Mouse (Mus musculus): ENCODE data around the gene Epn2.

GRCm38 (mm10) chr11:61577349-61577748 lies 2.1 kb downstream of the Epn2 start:
- TF ChIP-seq GATA1 (IDR thresholded peaks at IDR 0.05; ENCODE audit: borderline replicate concordance, low read length) (no peak), FLI1 (IDR thresholded peaks at IDR 0.05; ENCODE audit: low read length) (no peak)

Measured in megakaryocyte, embryonic 14.5 days (primary cell).